Comparison of ENCODE assay signal across 22 mouse cellular contexts in genomic region chr16:38760239-38760638, GRCm38 (mm10). TPM values are rescaled to one million over a fixed set of nuclear protein-coding genes. Genes with fewer than 3 reads are reported as not detected.
A peak's percentile ranks its signal among the peaks of the same experiment; 100 is the strongest.
DNase-seq lines count a peak whose midpoint lies in the region; ATAC-seq and TF ChIP-seq lines count a peak whose summit lies in the region.
"Had no signal": no experiment of that assay in that cellular context is flagged by ENCODE, and none has a peak within 500 bp of the region (broad histone marks: within the 10 kb centered on the region; RNA-seq: fewer than 3 reads in every experiment).

No protein-coding gene starts in this region.

- H3K27ac ChIP-seq in heart, adult 2 months: no peak overlapping the region
- H3K27ac ChIP-seq in kidney, embryonic 16.5 days (ENCODE audit: low read length): no peak overlapping the region
- peak overlapping the region; percentile 77; the same call in 1 of the 2 replicates for H3K27ac ChIP-seq in layer of hippocampus, adult 2 months
- H3K27ac ChIP-seq in bone marrow macrophage, adult 2 months (ENCODE audit: insufficient read depth, low read depth, low read length): peak overlapping the region; percentile 47; the same call in 1 of the 2 replicates
- H3K27ac ChIP-seq: embryonic facial prominence, embryonic 13.5 days; forebrain, embryonic 12.5 days; hindbrain, embryonic 15.5 days had no signal

- no peak for TF ChIP-seq POLR2A in heart, adult 2 months (IDR thresholded peaks at IDR 0.05; ENCODE audit: insufficient read depth, low read depth, low read length)
- TF ChIP-seq POLR2A in bone marrow macrophage, adult 2 months (IDR thresholded peaks at IDR 0.05; ENCODE audit: borderline replicate concordance, low read depth, low read length): no peak

- H3K4me3 ChIP-seq in heart, adult 2 months: no peak overlapping the region
- H3K4me3 ChIP-seq in kidney, embryonic 16.5 days (ENCODE audit: low read length): no peak overlapping the region
- H3K4me3 ChIP-seq in layer of hippocampus, adult 2 months: no peak overlapping the region
- H3K4me3 ChIP-seq in bone marrow macrophage, adult 2 months (ENCODE audit: insufficient read depth, low read length): no peak overlapping the region
- H3K4me3 ChIP-seq: embryonic facial prominence, embryonic 13.5 days; forebrain, embryonic 12.5 days; hindbrain, embryonic 15.5 days had no signal

- H3K79me2 ChIP-seq in heart, adult 2 months (replicated peaks; ENCODE audit: control insufficient read depth, insufficient read depth, low read length): no peaks in the 10 kb centered on the region

- WGBS in heart, adult 2 months: 97% methylated on average over 5 of the region's 5 CpGs
- WGBS in kidney, embryonic 16.5 days: 86% methylated on average over 5 of the region's 5 CpGs

- intact Hi-C loops in heart, adult 2 months (cut with DNase I): no loop called here

- no peak for TF ChIP-seq EP300 in heart, adult 2 months (IDR thresholded peaks at IDR 0.05; ENCODE audit: insufficient read depth, low read depth, low read length)

- peaks cover 15% of the 10 kb centered on the region for H3K36me3 ChIP-seq in heart, adult 2 months (ENCODE audit: control insufficient read depth, insufficient read depth, low read length)
- peaks cover 20% of the 10 kb centered on the region for H3K36me3 ChIP-seq in kidney, embryonic 16.5 days (ENCODE audit: insufficient read depth, low read length)
- H3K36me3 ChIP-seq: G1E had no signal

- peaks cover 11% of the 10 kb centered on the region for H3K4me1 ChIP-seq in heart, adult 2 months (ENCODE audit: control insufficient read depth, insufficient read depth, low read length)
- peaks cover 24% of the 10 kb centered on the region for H3K4me1 ChIP-seq in kidney, embryonic 16.5 days (ENCODE audit: insufficient read depth, low read length)
- H3K4me1 ChIP-seq in bone marrow macrophage, adult 2 months (ENCODE audit: control insufficient read depth, insufficient read depth, low read length): peaks cover 62% of the 10 kb centered on the region
- H3K4me1 ChIP-seq: forebrain, embryonic 12.5 days; hindbrain, embryonic 15.5 days had no signal

- ATAC-seq in kidney, embryonic 16.5 days (ENCODE audit: low FRiP score, low TSS enrichment): no peak
- ATAC-seq: CD4-positive, CD25-positive, alpha-beta regulatory T cell, adult 4 months; forebrain, embryonic 16.5 days had no signal

- peak; percentile 56 for DNase-seq in heart, adult 11 months
- no peak for DNase-seq in heart, adult 2 months
- peak; percentile 52 for DNase-seq in kidney, adult 9 months
- no peak for DNase-seq in layer of hippocampus, adult 2 months (ENCODE audit: low spot score in 2 of 2)
- no peak for DNase-seq in layer of hippocampus, adult 8-10 months (ENCODE audit: low spot score in 2 of 2)
- DNase-seq in frontal cortex, postnatal 36 days (ENCODE audit: low spot score in 2 of 2): no peak
- DNase-seq: adrenal gland, adult 8-10 months; adrenal gland, postnatal 36 days; cerebellum, adult 11-12 months; cerebellum, adult 9-10 months; cerebellum, postnatal 25 days; gastrocnemius, postnatal 14 days; heart, postnatal 14 days had no signal

- H3K4me2 ChIP-seq in kidney, embryonic 16.5 days (replicated peaks; ENCODE audit: low read depth, low read length): no peak overlapping the region
- H3K4me2 ChIP-seq: embryonic facial prominence, embryonic 13.5 days; forebrain, embryonic 12.5 days; hindbrain, embryonic 15.5 days had no signal

- H3K9ac ChIP-seq in heart, adult 2 months (ENCODE audit: low read depth, low read length): no peak overlapping the region
- H3K9ac ChIP-seq in kidney, embryonic 16.5 days (replicated peaks; ENCODE audit: low read length): no peak overlapping the region
- H3K9ac ChIP-seq: embryonic facial prominence, embryonic 13.5 days; forebrain, embryonic 12.5 days; hindbrain, embryonic 15.5 days had no signal

- H3K27me3 ChIP-seq in heart, adult 2 months (ENCODE audit: control insufficient read depth, insufficient read depth, low read length): no peaks in the 10 kb centered on the region
- no peaks in the 10 kb centered on the region for H3K27me3 ChIP-seq in kidney, embryonic 16.5 days (ENCODE audit: insufficient read depth, low read length)
- H3K27me3 ChIP-seq: embryonic facial prominence, embryonic 13.5 days; forebrain, embryonic 12.5 days; hindbrain, embryonic 15.5 days had no signal

- no peak for TF ChIP-seq CTCF in heart, adult 2 months (IDR thresholded peaks at IDR 0.05)
- TF ChIP-seq CTCF in layer of hippocampus, adult 2 months (conservative IDR thresholded peaks at IDR 0.05): no peak
- no peak for TF ChIP-seq CTCF in bone marrow macrophage, adult 2 months (IDR thresholded peaks at IDR 0.05; ENCODE audit: low read depth, low read length)

- no peaks in the 10 kb centered on the region for H3K9me3 ChIP-seq in kidney, embryonic 16.5 days (ENCODE audit: low read length)
- H3K9me3 ChIP-seq: embryonic facial prominence, embryonic 13.5 days; forebrain, embryonic 12.5 days; G1E; hindbrain, embryonic 15.5 days had no signal

RNA-seq across cellular contexts. Expression of gene B4galt4, which starts 18.2 kb away (rescaled TPM):
- total RNA-seq in heart, adult 2 months (2021): 10 to 100 TPM in 1 of 2 experiments, 1 to 10 TPM in 1; 8.1 to 13.2 TPM
- 6.4 and 9.6 TPM in 2 replicates for polyA plus RNA-seq in heart, adult 2 months (2012; rRNA removed)
- 32.7 and 34.5 TPM in 2 replicates for polyA plus RNA-seq in kidney, embryonic 16.5 days (2015; fragmentation: Nextera tagmentation; extraction: Ambion mirVana)
- 10 to 100 TPM; 34.3 to 39.7 TPM for total RNA-seq in layer of hippocampus, adult 2 months (2021)
- 10 to 100 TPM; 31.4 to 39.8 (median 34.5) TPM for total RNA-seq in layer of hippocampus, adult 8-10 months (2022)
- 8.9 and 9.8 TPM in 2 replicates for polyA plus RNA-seq in bone marrow macrophage, adult 2 months (2012; ENCODE audit: insufficient read depth, insufficient read length, missing spikeins)
- total RNA-seq: G1E had no signal
- polyA plus RNA-seq: G1E had no signal

RNA-seq across cellular contexts. Expression of gene Upk1b, which starts 39.9 kb away (rescaled TPM):
- total RNA-seq in heart, adult 2 months (2021): 1 to 10 TPM; 3.2 to 3.8 TPM
- 8.4 and 10.2 TPM in 2 replicates for polyA plus RNA-seq in heart, adult 2 months (2012; rRNA removed)
- polyA plus RNA-seq in kidney, embryonic 16.5 days (2015; fragmentation: Nextera tagmentation; extraction: Ambion mirVana): 11.4 and 22.5 TPM in 2 replicates
- 1 to 10 TPM; 1.6 to 1.7 TPM for total RNA-seq in layer of hippocampus, adult 2 months (2021)
- 1 to 10 TPM; 3.1 to 5.1 (median 3.7) TPM for total RNA-seq in layer of hippocampus, adult 8-10 months (2022)
- not detected in 2 replicates for polyA plus RNA-seq in bone marrow macrophage, adult 2 months (2012; ENCODE audit: insufficient read depth, insufficient read length, missing spikeins)
- total RNA-seq: gastrocnemius, adult 18-20 months; gastrocnemius, postnatal 14 days had no signal
- polyA plus RNA-seq: CD4-positive, CD25-positive, alpha-beta regulatory T cell, adult 4 months; G1E had no signal

RNA-seq across cellular contexts. Expression of gene Arhgap31, which starts 47.2 kb away (rescaled TPM):
- total RNA-seq in heart, adult 2 months (2021): 10 to 100 TPM; 38.2 to 41.2 TPM
- polyA plus RNA-seq in heart, adult 2 months (2012; rRNA removed): 14.1 and 20.1 TPM in 2 replicates
- 10.8 and 13.3 TPM in 2 replicates for polyA plus RNA-seq in kidney, embryonic 16.5 days (2015; fragmentation: Nextera tagmentation; extraction: Ambion mirVana)
- total RNA-seq in layer of hippocampus, adult 2 months (2021): 10 to 100 TPM; 17.9 to 18.5 TPM
- total RNA-seq in layer of hippocampus, adult 8-10 months (2022): 10 to 100 TPM; 19.7 to 21.7 (median 20.6) TPM
- 29.1 and 36.1 TPM in 2 replicates for polyA plus RNA-seq in bone marrow macrophage, adult 2 months (2012; ENCODE audit: insufficient read depth, insufficient read length, missing spikeins)

Comparison
In these comparisons a context has a peak if more than half of its experiments do, and no peak if none do; other contexts are left out.
1. DNase-seq: peak in heart, adult 11 months (single experiment) and kidney, adult 9 months (single experiment); none in heart, adult 2 months (0 of 2), layer of hippocampus, adult 2 months (0 of 2), layer of hippocampus, adult 8-10 months (0 of 2) and frontal cortex, postnatal 36 days (0 of 2).
2. H3K27ac ChIP-seq: peak in layer of hippocampus, adult 2 months (single experiment) and bone marrow macrophage, adult 2 months (single experiment); none in heart, adult 2 months (single experiment) and kidney, embryonic 16.5 days (single experiment).